Mouse (Mus musculus) testis, adult 2 months (tissue): ENCODE data around the gene Malsu1.

Experiments
- CTCF ChIP-seq: fragments of 200-500 bp; IDR thresholded peaks from 2 replicates; pipeline ENCODE4 v1.5.1; 2012; ENCODE audit warnings: low read depth, mild to moderate bottlenecking, inconsistent platforms, low read length, moderate library complexity; ENCODE audit not compliant: control insufficient read depth, insufficient read depth, insufficient replicate concordance
- POLR2A ChIP-seq: fragments of 200-500 bp; IDR thresholded peaks from 2 replicates; pipeline ENCODE4 v1.6.1; 2012; ENCODE audit warnings: low read depth, mild to moderate bottlenecking, inconsistent platforms, low read length, moderate library complexity; ENCODE audit not compliant: control insufficient read depth

DNA sequence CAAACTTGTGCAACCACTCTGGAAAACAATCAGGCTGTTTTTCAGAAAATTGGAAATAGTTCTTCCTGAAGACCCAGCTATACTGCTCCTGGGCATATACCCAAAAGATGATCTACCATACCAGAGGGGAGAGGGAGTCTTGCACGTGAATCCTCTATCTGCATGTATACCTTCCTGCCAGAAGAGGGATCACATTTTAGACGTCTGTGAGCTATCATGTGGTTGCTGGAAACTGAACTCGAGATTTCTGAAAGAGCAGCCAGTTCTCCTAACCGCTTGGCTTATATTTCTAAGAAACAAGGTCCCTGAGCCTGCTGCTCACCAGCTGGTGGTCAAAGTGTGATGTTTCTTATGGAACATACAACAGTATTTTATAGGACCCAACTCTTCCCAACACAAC, 5.2 kb upstream of the Malsu1 start:
- TF ChIP-seq POLR2A (no peak), CTCF (no peak)
